Mouse (Mus musculus): ENCODE measurements around the gene BC028528.
"Not testable (repeated sequence)": the region's sequence is repeated elsewhere in the genome, so short reads cannot be mapped to it uniquely, and the experiment has no call there.

BC028528 gene

GRCm38 (mm10) chr3:95872048-95872447 lies 19.8 kb downstream of the BC028528 start:
- no peak for DNase-seq (ENCODE audit: low spot score)

GRCm38 (mm10) chr3:95871392-95871867 lies 20.4 kb downstream of the BC028528 start, which contains the start of gene Mrps21:
Gene Mrps21 (minus strand): TSS chr3:95871519.
- peak; percentile 85 for DNase-seq (ENCODE audit: low spot score)

- no peak for DNase-seq (ENCODE audit: low spot score)
Measured at GRCm38 (mm10) chr3:95870976-95871375, 20.8 kb downstream of the BC028528 start.

GRCm38 (mm10) chr3:95867408-95867807 lies 24.4 kb downstream of the BC028528 start:
- DNase-seq (ENCODE audit: low spot score), result no peak

- no peak for DNase-seq (ENCODE audit: low spot score)
Measured at GRCm38 (mm10) chr3:95866071-95866470, 25.7 kb downstream of the BC028528 start.

DNA sequence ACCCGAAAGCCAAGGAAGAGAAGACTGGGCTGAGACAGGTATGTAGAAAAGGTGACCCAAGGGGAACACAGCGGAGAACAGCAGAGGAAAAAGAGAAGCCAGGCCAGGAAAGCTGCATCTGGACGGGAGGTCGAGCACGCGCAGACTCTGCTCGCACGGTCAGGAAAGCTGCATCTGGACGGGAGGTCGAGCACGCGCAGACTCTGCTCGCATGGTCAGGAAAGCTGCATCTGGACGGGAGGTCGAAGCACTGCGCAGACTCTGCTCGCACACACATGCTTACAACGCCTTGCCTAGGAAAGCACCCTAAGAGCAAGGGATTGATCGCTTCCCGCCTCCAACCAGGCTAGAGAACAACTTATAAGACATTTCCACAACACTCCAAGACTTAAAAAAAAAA lies 26.2 kb downstream of the BC028528 start:
- no peak for DNase-seq (ENCODE audit: low spot score)

DNA sequence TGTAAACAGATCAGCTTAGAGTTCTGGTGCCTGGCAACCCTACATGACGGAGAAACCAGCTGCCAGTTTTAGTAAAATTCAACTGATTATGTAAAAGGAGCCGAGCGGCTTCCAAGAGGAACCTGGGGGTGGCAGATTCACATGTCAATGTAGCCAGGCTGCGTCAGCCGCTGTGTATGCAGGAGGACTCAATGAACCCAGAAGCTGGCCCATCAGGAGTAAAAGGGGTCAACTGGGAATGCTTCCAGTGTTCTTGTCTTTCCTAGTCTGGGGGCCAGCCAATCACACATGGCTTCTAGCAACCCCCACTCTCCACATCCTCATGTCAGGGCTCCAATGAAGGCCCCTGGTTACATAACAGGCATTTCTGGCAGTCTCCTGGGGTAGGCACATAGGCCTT lies 26.8 kb downstream of the BC028528 start:
- DNase-seq (ENCODE audit: low spot score), result no peak

DNA sequence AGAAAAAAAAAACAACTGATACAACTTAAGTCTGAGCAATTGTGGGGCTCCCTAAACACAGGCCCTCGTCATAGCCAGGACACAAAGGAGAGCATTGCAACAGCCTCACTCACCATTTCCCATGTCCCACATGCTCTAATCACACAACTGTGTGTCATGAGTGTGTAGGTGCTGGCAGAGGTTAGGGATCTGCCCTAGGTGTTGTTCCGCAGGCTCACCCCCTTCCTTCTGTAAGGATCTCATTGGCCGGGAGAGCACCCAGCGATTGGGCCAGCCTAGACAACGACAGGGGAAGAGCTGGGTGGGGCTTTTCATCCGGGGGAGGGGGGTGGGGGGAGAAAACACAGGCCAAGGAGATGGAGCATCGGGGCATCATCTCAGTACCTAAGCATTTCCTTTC lies 28.2 kb downstream of the BC028528 start:
- DNase-seq (ENCODE audit: low spot score), result no peak

- peak; percentile 87 for DNase-seq (ENCODE audit: low spot score)
Measured at GRCm38 (mm10) chr3:95861796-95862195, 30.0 kb downstream of the BC028528 start.

DNA sequence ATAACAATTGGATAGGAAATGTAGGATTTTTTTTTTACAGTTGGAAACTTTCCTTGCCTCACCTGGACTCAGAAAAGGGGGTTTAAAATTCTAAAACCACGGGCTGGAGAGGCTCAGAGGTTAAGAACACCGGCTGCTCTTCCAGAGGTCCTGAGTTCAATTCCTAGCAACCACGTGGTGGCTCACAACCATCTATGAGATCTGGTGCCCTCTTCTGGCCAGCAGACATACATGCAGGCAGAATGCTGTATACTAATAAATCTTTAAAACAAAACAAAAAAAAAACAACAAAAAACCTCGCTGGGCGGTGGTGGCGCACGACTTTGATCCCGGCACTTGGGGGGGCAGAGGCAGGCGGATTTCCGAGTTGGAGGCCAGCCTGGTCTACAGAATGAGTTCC lies 30.6 kb downstream of the BC028528 start:
- DNase-seq (ENCODE audit: low spot score), result no peak

DNA sequence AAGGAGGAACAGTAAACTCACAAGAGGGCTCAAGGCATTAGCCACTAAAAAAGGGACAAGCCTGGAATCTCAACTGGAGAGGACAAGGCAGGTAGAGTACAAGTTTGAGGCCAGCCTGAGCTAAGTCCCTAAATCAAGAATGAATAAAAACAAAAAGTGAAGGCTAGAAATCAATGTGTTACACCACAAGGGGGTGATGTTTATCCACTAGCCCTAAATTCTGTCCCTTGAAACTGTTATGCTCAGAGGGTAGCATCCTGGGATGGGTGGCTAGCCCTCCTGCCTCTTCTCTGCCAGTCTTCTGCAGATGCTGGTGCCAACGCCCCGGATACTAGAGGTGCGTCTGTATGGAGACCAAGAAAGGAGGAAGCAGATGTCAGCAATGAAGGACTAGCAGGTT lies 31.5 kb downstream of the BC028528 start:
- peak; percentile 49 for DNase-seq (ENCODE audit: low spot score)

GRCm38 (mm10) chr3:95858278-95858677 lies 33.5 kb downstream of the BC028528 start:
- DNase-seq (ENCODE audit: low spot score), result not testable (repeated sequence)

DNA sequence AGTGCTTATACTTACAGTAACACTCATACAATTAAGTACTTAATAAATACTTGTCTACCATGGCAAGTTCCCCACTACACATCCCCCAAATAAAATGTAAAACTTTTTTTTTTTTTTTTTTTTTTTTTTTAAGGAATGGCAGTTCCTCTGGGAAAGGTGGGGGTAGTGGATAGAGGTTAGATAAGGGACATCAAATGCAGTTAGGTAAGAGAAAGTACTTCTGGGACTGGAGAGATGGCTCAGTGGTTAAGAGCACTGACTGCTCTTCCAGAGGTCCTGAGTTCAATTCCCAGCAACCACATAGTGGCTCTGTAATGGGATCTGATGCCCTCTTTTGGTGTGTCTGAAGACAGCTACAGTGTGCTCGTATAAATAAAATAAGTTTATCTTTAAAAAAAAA lies 34.8 kb downstream of the BC028528 start:
- DNase-seq (ENCODE audit: low spot score), result not testable (repeated sequence)

- no peak for DNase-seq (ENCODE audit: low spot score)
Measured at GRCm38 (mm10) chr3:95856115-95856514, 35.7 kb downstream of the BC028528 start.

GRCm38 (mm10) chr3:95855502-95856089 lies 36.2 kb downstream of the BC028528 start, which contains the start of gene Prpf3:
Gene Prpf3 (minus strand): TSS chr3:95855885.
- peak; percentile 96 for DNase-seq (ENCODE audit: low spot score)

GRCm38 (mm10) chr3:95851317-95851716 lies 40.5 kb downstream of the BC028528 start:
- DNase-seq (ENCODE audit: low spot score), result no peak

- DNase-seq (ENCODE audit: low spot score), result no peak
Measured at GRCm38 (mm10) chr3:95850611-95851010, 41.2 kb downstream of the BC028528 start.

DNA sequence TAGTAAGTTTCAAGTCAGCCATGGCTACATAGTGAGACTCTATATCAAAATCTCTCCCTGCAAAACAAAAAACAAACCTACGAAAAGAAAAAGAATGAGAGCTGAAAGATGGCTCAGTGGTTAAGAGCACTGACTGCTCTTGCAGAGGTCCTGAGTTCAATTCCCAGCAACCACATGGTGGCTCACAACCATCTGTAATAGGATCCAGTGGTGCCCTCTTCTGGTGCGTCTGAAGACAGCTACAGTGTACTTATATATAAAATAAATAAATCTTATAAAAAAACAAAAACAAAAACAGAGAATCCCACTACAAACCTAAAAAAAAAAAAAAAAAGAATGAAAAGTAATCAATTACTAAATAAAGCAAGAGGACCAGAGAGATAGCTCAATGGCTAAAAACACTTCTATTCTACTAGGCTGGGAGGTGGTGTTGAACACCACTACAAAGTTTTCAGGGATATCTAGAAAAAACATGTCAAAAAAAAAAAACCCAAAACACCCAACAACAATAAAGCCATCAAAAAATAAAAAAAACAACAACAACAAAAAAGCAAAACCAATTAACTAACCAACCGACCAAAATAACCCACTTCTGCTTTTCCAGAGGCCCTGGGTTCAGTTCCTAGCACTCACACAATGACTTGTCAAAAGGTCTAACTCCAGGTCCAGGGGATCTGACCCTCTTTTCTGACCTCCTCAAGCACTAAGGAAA lies 49.1 kb downstream of the BC028528 start:
- DNase-seq (ENCODE audit: low spot score), result no peak

- no peak for DNase-seq (ENCODE audit: low spot score)
Measured at GRCm38 (mm10) chr3:95839250-95839649, 52.6 kb downstream of the BC028528 start.

Data from retina, embryonic 14.5 days (tissue).